In genomic region chr4:91310801-91311200, GRCm38 (mm10) we compare ENCODE assay signal across 19 mouse cellular contexts.
DNase-seq lines count a peak whose midpoint lies in the region; ATAC-seq and TF ChIP-seq lines count a peak whose summit lies in the region.
"Had no signal": no experiment of that assay in that cellular context is flagged by ENCODE, and none has a peak within 500 bp of the region (broad histone marks: within the 10 kb centered on the region; RNA-seq: fewer than 3 reads in every experiment).

No protein-coding gene starts in this region.

- DNase-seq in forebrain, embryonic 14.5 days (ENCODE audit: low spot score): peak; percentile 63
- DNase-seq in forebrain, embryonic 11.5 days (ENCODE audit: low spot score): no peak
- peak; percentile 68 for DNase-seq in brain, embryonic 14.5 days (ENCODE audit: low read depth)
- no peak for DNase-seq in left cerebral cortex, adult 8-10 months (ENCODE audit: low spot score in 2 of 2)
- no peak for DNase-seq in left cerebral cortex, postnatal 25 days (ENCODE audit: low spot score in 2 of 2)
- DNase-seq: adrenal gland, adult 2 months; adrenal gland, postnatal 10 days; adrenal gland, postnatal 25 days; cerebellum, adult 11 months; cerebellum, adult 18-20 months; cerebellum, adult 8-10 months; cerebellum, adult 9-11 months; cerebellum, postnatal 14 days; cerebellum, postnatal 36 days; embryo, embryonic 11 days had no signal

- H3K4me2 ChIP-seq in forebrain, embryonic 14.5 days (ENCODE audit: low read length): no peak overlapping the region
- no peak overlapping the region for H3K4me2 ChIP-seq in forebrain, embryonic 11.5 days (ENCODE audit: low read depth, low read length, severe bottlenecking)
- H3K4me2 ChIP-seq in forebrain, embryonic 16.5 days (ENCODE audit: low read length): no peak overlapping the region
- H3K4me2 ChIP-seq: embryonic facial prominence, embryonic 13.5 days; embryonic facial prominence, embryonic 15.5 days had no signal

- TF ChIP-seq POLR2A in brain, embryonic 14.5 days (IDR thresholded peaks at IDR 0.05; ENCODE audit: borderline replicate concordance, extremely low read depth, insufficient read depth, insufficient read length, poor library complexity, severe bottlenecking): no peak

- peak; percentile 75 for ATAC-seq in forebrain, embryonic 14.5 days
- no peak for ATAC-seq in forebrain, embryonic 11.5 days (replicated peaks; ENCODE audit: low FRiP score)
- ATAC-seq in forebrain, embryonic 16.5 days: peak; percentile 63

- no peak for TF ChIP-seq CTCF in brain, embryonic 14.5 days (IDR thresholded peaks at IDR 0.05; ENCODE audit: borderline replicate concordance, extremely low read depth, insufficient read depth, insufficient read length)

- peaks cover 21% of the 10 kb centered on the region for H3K36me3 ChIP-seq in forebrain, embryonic 14.5 days (ENCODE audit: control insufficient read depth, insufficient read depth, low read length)
- no peaks in the 10 kb centered on the region for H3K36me3 ChIP-seq in forebrain, embryonic 11.5 days (ENCODE audit: control insufficient read depth, insufficient read depth, low read length)
- peaks cover 3% of the 10 kb centered on the region; the same call in 1 of the 2 replicates for H3K36me3 ChIP-seq in forebrain, embryonic 16.5 days (ENCODE audit: control insufficient read depth, insufficient read depth)
- H3K36me3 ChIP-seq: embryonic facial prominence, embryonic 13.5 days; embryonic facial prominence, embryonic 15.5 days had no signal

- 69% methylated on average over 1 of the region's 1 CpGs for WGBS in forebrain, embryonic 14.5 days
- 94% methylated on average over 1 of the region's 1 CpGs for WGBS in forebrain, embryonic 11.5 days
- 49% methylated on average over 1 of the region's 1 CpGs for WGBS in forebrain, embryonic 16.5 days

- H3K9ac ChIP-seq in forebrain, embryonic 14.5 days (ENCODE audit: low read length): no peak overlapping the region
- H3K9ac ChIP-seq in forebrain, embryonic 11.5 days (ENCODE audit: low read length): no peak overlapping the region
- H3K9ac ChIP-seq in forebrain, embryonic 16.5 days (replicated peaks; ENCODE audit: low read depth, low read length): no peak overlapping the region
- H3K9ac ChIP-seq: embryonic facial prominence, embryonic 13.5 days; embryonic facial prominence, embryonic 15.5 days had no signal

- no peaks in the 10 kb centered on the region for H3K27me3 ChIP-seq in forebrain, embryonic 14.5 days (replicated peaks; ENCODE audit: control insufficient read depth, insufficient read depth, low read length)
- no peaks in the 10 kb centered on the region for H3K27me3 ChIP-seq in forebrain, embryonic 11.5 days (ENCODE audit: control insufficient read depth, insufficient read depth, low read length)
- no peaks in the 10 kb centered on the region for H3K27me3 ChIP-seq in forebrain, embryonic 16.5 days (replicated peaks; ENCODE audit: control insufficient read depth, insufficient read depth, low read length)
- H3K27me3 ChIP-seq: embryonic facial prominence, embryonic 13.5 days; embryonic facial prominence, embryonic 15.5 days had no signal

- H3K27ac ChIP-seq in forebrain, embryonic 14.5 days (ENCODE audit: low read depth, low read length): no peak overlapping the region
- H3K27ac ChIP-seq in forebrain, embryonic 11.5 days (ENCODE audit: low read depth, low read length): no peak overlapping the region
- no peak overlapping the region for H3K27ac ChIP-seq in forebrain, embryonic 16.5 days (ENCODE audit: low read length)
- H3K27ac ChIP-seq: embryonic facial prominence, embryonic 13.5 days; embryonic facial prominence, embryonic 15.5 days had no signal

- no peaks in the 10 kb centered on the region for H3K9me3 ChIP-seq in forebrain, embryonic 14.5 days (replicated peaks; ENCODE audit: control insufficient read depth, low read length)
- H3K9me3 ChIP-seq in forebrain, embryonic 11.5 days (ENCODE audit: control insufficient read depth, low read length): no peaks in the 10 kb centered on the region
- H3K9me3 ChIP-seq in forebrain, embryonic 16.5 days (ENCODE audit: control insufficient read depth, low read length): no peaks in the 10 kb centered on the region
- H3K9me3 ChIP-seq: embryonic facial prominence, embryonic 13.5 days; embryonic facial prominence, embryonic 15.5 days had no signal

- intact Hi-C loops in left cerebral cortex, postnatal 25 days (cut with DNase I): no loop called here

- H3K4me3 ChIP-seq in forebrain, embryonic 14.5 days (ENCODE audit: low read depth, low read length): no peak overlapping the region
- no peak overlapping the region for H3K4me3 ChIP-seq in forebrain, embryonic 11.5 days (ENCODE audit: low read depth, low read length)
- no peak overlapping the region for H3K4me3 ChIP-seq in forebrain, embryonic 16.5 days (replicated peaks; ENCODE audit: low read length)
- H3K4me3 ChIP-seq: embryonic facial prominence, embryonic 13.5 days; embryonic facial prominence, embryonic 15.5 days; erythroblast, embryonic 14.5 days had no signal

- H3K4me1 ChIP-seq in forebrain, embryonic 14.5 days (ENCODE audit: control insufficient read depth, insufficient read depth, low read length): peaks cover 11% of the 10 kb centered on the region; the same call in 1 of the 2 replicates
- H3K4me1 ChIP-seq in forebrain, embryonic 11.5 days (replicated peaks; ENCODE audit: control insufficient read depth, insufficient read depth, low read length): no peaks in the 10 kb centered on the region
- peaks cover 9% of the 10 kb centered on the region for H3K4me1 ChIP-seq in forebrain, embryonic 16.5 days (replicated peaks; ENCODE audit: control insufficient read depth, insufficient read depth, low read length)
- H3K4me1 ChIP-seq: embryonic facial prominence, embryonic 13.5 days; embryonic facial prominence, embryonic 15.5 days had no signal

Comparison
In these comparisons a context has a peak if more than half of its experiments do, and no peak if none do; other contexts are left out.
1. DNase-seq: peak in forebrain, embryonic 14.5 days (single experiment) and brain, embryonic 14.5 days (single experiment); none in forebrain, embryonic 11.5 days (single experiment), left cerebral cortex, adult 8-10 months (0 of 2) and left cerebral cortex, postnatal 25 days (0 of 2).